Mouse (Mus musculus) brain, embryonic 14.5 days (tissue): ENCODE measurements around the gene Rasip1.
A peak's percentile ranks its signal among the peaks of the same experiment; 100 is the strongest.

Source experiments
- CTCF ChIP-seq: fragments of 200-500 bp; IDR thresholded peaks from 2 replicates; pipeline ENCODE4 v1.5.1; 2012; ENCODE audit warnings: inconsistent platforms, mild to moderate bottlenecking, moderate library complexity, borderline replicate concordance; ENCODE audit not compliant: insufficient read depth, insufficient read length; ENCODE audit errors: extremely low read depth
- POLR2A ChIP-seq: fragments of 200-500 bp; IDR thresholded peaks from 2 replicates; pipeline ENCODE4 v1.6.1; 2012; ENCODE audit warnings: mild to moderate bottlenecking, inconsistent platforms, borderline replicate concordance; ENCODE audit not compliant: poor library complexity, insufficient read depth, insufficient read length, severe bottlenecking; ENCODE audit errors: extremely low read depth

- TF ChIP-seq POLR2A (peak; percentile 17; the same call in 1 of the 2 replicates), CTCF (no peak)
Measured at GRCm38 (mm10) chr7:45638623-45639401, 11.5 kb downstream of the Rasip1 start.
